Mouse (Mus musculus): ENCODE results near the gene Tmtc2. TPM values are rescaled to one million over a fixed set of nuclear protein-coding genes. Genes with fewer than 3 reads are reported as not detected.

Tmtc2 gene
- polyA plus RNA-seq (2014; fragmentation: Nextera tagmentation; extraction: Ambion mirVana) = 2.8 and 3.5 TPM in 2 replicates

DNA sequence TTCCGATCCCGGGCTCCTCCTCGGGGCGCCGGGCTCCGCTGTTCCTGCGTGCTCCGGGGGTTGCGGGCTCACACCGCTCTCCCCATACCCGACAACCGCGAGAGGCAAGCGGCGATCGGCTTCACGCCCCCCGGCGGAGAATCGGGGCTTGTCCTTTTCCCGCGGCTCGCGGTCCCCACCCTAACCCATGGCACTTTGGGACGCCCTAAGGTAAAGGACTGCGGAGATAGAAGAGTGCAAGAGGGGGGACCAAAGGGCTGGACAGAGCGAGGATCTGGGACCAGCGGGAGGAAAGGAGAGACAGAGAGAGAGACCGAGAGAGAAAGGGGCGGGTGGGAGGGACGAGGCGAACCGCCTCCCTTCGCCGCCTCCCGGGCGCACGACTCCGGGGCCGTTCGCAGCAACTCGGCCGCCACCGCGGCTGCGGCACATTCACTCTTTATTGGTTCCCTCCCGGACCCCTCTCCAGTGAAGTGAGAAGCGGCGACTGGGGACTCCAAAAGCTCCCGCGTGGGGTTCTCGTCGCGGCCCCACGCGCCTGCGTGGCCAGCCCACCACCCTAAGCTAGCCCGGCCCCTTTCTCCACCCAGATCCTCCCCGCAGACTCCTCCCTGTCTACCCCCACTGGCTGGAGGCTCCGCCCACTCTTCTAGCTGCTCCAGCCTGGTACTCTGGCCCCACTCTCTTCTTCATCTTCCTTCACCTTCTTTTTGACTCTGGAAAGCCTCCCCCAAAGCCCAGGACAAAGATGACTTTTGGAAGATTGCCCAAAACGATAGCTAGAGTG is at the start of gene Tmtc2:
Gene Tmtc2 (minus strand): TSS at position 544 of the 787 bp plus-strand sequence.
- under 1% methylated on average over 49 of the region's 61 CpGs for WGBS
- peak within 1 kb of the TSS; percentile 30 for H3K27ac ChIP-seq (ENCODE audit: low read depth, low read length)

DNA sequence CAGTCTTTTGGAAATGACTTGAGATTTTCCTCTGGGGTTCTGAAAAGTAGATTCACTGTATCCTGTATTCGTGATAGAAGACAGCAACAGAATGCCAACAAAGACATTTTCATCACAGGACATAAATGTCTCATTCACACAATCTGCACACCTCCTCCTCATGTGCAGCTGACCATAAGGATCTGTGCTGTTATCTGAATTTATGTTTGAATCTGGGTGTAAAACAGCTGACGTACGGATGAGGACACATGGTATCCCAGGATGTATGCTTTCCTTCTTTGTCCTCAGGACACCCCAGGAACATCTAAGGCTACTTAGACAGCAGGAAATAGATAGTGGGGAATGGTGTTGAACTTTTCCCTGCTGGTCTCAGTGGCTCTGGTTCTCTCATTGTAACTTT is 37.9 kb upstream of the Tmtc2 start:
- ATAC-seq (replicated peaks; ENCODE audit: low FRiP score) (no peak), DNase-seq (ENCODE audit: low spot score) (no peak)
- no peaks in the 10 kb centered on the region for H3K9me3 ChIP-seq (ENCODE audit: control insufficient read depth, low read length)
- H3K27me3 ChIP-seq (replicated peaks; ENCODE audit: control insufficient read depth, insufficient read depth, low read length) = no peaks in the 10 kb centered on the region
- no peak overlapping the region for H3K4me3 ChIP-seq (ENCODE audit: low read depth, low read length)
- 84% methylated on average over 3 of the region's 3 CpGs for WGBS
- no peak overlapping the region for H3K9ac ChIP-seq (ENCODE audit: low read depth, low read length)
- no peak overlapping the region for H3K4me2 ChIP-seq
- no peak overlapping the region for H3K27ac ChIP-seq (ENCODE audit: low read depth, low read length)
- no peaks in the 10 kb centered on the region for H3K4me1 ChIP-seq (replicated peaks; ENCODE audit: control insufficient read depth, insufficient read depth, low read length)
- H3K36me3 ChIP-seq (ENCODE audit: control insufficient read depth, insufficient read depth, low read length) = no peaks in the 10 kb centered on the region

More for the DNA sequence above, at the start of gene Tmtc2:
- no peaks in the 10 kb centered on the region for H3K27me3 ChIP-seq (replicated peaks; ENCODE audit: control insufficient read depth, insufficient read depth, low read length)
- no peaks in the 10 kb centered on the region for H3K36me3 ChIP-seq (ENCODE audit: control insufficient read depth, insufficient read depth, low read length)
- DNase-seq (ENCODE audit: low spot score) = peak; percentile 88
- no peaks in the 10 kb centered on the region for H3K9me3 ChIP-seq (ENCODE audit: control insufficient read depth, low read length)
- peak; percentile 96 for ATAC-seq (replicated peaks; ENCODE audit: low FRiP score)
- H3K4me2 ChIP-seq = peak within 1 kb of the TSS; percentile 85
- H3K9ac ChIP-seq (ENCODE audit: low read depth, low read length) = peak within 1 kb of the TSS; percentile 68
- peak within 1 kb of the TSS; percentile 80 for H3K4me3 ChIP-seq (ENCODE audit: low read depth, low read length)
- H3K4me1 ChIP-seq (replicated peaks; ENCODE audit: control insufficient read depth, insufficient read depth, low read length) = no peaks in the 10 kb centered on the region

DNA sequence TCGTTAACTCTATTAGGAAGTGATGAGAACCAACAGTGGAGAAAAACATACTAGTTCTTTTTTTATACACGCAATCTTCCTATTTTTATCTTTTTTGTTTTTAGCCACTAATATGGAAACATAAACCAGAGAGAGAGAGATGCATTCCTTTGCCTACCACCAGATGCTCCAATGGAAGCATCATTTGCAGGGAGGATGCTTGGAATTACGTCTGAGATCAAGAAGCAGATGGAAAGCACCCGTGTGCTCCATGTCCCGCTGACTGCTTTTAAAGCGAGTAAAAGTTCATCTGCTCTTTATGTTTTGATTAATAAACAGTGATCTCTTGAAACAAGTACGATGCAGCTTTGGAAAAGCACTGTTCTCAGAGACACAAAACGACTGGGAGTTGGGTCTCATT is 24.6 kb upstream of the Tmtc2 start:
- H3K36me3 ChIP-seq (ENCODE audit: control insufficient read depth, insufficient read depth, low read length) = no peaks in the 10 kb centered on the region
- no peaks in the 10 kb centered on the region for H3K4me1 ChIP-seq (replicated peaks; ENCODE audit: control insufficient read depth, insufficient read depth, low read length)
- H3K27ac ChIP-seq (ENCODE audit: low read depth, low read length) = no peak overlapping the region
- ATAC-seq (replicated peaks; ENCODE audit: low FRiP score) (no peak), DNase-seq (ENCODE audit: low spot score) (no peak)
- WGBS = 83% methylated on average over 8 of the region's 8 CpGs
- H3K9ac ChIP-seq (ENCODE audit: low read depth, low read length) = no peak overlapping the region
- no peak overlapping the region for H3K4me3 ChIP-seq (ENCODE audit: low read depth, low read length)
- H3K27me3 ChIP-seq (replicated peaks; ENCODE audit: control insufficient read depth, insufficient read depth, low read length) = no peaks in the 10 kb centered on the region
- H3K9me3 ChIP-seq (ENCODE audit: control insufficient read depth, low read length) = no peaks in the 10 kb centered on the region
- H3K4me2 ChIP-seq = no peak overlapping the region

DNA sequence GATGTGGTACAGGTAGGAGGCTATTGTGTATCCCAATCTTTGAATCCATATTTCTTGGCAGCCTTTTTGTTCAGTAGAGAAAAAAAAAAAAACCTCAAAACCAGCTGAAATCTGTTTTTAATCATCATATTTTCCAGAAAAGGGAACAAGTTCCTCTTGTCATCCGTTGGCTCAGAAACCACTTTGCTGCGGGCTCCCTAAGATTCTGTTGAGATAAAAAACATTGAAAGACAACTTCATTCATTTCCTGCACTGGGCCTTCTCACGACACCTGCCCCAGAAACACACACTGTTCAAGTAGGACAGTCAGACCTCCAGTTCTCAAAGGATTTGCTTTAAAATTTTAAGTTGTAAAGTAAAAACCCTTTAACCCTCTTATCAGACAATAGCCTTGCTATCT is 23.0 kb upstream of the Tmtc2 start:
- Histone ChIP-seq H3K9me3 (ENCODE audit: control insufficient read depth, low read length) (no peaks in the 10 kb centered on the region), H3K36me3 (ENCODE audit: control insufficient read depth, insufficient read depth, low read length) (no peaks in the 10 kb centered on the region), H3K9ac (ENCODE audit: low read depth, low read length) (no peak overlapping the region), H3K4me2 (no peak overlapping the region), H3K27ac (ENCODE audit: low read depth, low read length) (no peak overlapping the region), H3K4me3 (ENCODE audit: low read depth, low read length) (no peak overlapping the region), H3K27me3 (replicated peaks; ENCODE audit: control insufficient read depth, insufficient read depth, low read length) (no peaks in the 10 kb centered on the region), H3K4me1 (replicated peaks; ENCODE audit: control insufficient read depth, insufficient read depth, low read length) (no peaks in the 10 kb centered on the region)
- DNase-seq (ENCODE audit: low spot score) = no peak
- WGBS = 39% methylated on average over 3 of the region's 3 CpGs
- ATAC-seq (replicated peaks; ENCODE audit: low FRiP score) = no peak

DNA sequence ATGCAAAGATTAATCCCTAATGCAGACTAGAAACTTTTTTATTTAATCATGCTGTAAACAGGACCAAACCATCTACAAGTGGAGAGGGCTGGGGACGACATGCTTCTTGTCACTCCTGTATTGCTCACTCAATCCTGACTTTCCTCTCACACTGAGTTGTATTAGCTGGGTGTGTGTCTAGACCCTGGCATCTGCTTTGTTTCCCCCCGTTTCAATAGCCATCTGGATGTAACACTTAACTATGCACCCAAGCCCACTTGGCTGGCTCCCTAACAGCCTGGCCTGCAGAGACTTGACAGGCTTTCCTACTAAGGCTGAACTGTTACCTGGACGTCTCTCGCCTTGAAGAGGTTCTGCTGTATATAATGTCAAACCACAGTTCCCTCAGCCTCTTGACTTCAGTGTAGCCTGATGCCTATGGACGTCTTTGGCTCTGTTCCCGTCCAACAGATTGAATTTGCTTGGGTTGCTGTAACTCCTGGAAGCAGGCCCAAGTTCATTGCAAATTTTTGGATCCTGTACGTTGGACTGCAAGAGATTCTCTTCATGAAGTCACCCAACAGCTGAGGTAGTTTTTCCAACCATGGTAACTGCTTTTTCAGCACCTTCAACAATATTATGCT is 21.3 kb upstream of the Tmtc2 start:
- H3K36me3 ChIP-seq (ENCODE audit: control insufficient read depth, insufficient read depth, low read length) = no peaks in the 10 kb centered on the region
- H3K9ac ChIP-seq (ENCODE audit: low read depth, low read length) = no peak overlapping the region
- WGBS = 78% methylated on average over 7 of the region's 7 CpGs
- no peaks in the 10 kb centered on the region for H3K9me3 ChIP-seq (ENCODE audit: control insufficient read depth, low read length)
- ATAC-seq (replicated peaks; ENCODE audit: low FRiP score) (no peak), DNase-seq (ENCODE audit: low spot score) (no peak)
- H3K4me1 ChIP-seq (replicated peaks; ENCODE audit: control insufficient read depth, insufficient read depth, low read length) = no peaks in the 10 kb centered on the region
- H3K27me3 ChIP-seq (replicated peaks; ENCODE audit: control insufficient read depth, insufficient read depth, low read length) = no peaks in the 10 kb centered on the region
- H3K4me2 ChIP-seq = no peak overlapping the region
- no peak overlapping the region for H3K4me3 ChIP-seq (ENCODE audit: low read depth, low read length)
- no peak overlapping the region for H3K27ac ChIP-seq (ENCODE audit: low read depth, low read length)

DNA sequence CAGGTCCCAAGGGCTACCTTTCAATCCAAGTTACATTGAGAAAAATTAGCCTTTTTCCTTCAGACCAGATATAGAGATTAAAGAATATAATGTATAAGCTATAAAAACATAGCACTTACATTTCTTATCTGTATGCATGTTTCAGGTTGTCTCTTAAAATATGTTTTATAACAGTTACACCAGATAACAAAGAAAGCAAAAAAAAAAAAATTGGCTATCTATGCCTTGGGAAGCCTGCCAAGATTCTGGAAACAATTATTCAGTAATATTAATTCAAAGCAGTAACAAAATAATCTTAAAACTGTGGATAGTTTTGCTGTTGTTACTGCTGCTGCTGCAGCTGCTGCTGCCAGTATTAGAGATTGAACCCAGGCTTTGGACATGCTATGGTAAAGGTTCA is 13.9 kb upstream of the Tmtc2 start:
- no peaks in the 10 kb centered on the region for H3K36me3 ChIP-seq (ENCODE audit: control insufficient read depth, insufficient read depth, low read length)
- no peak overlapping the region for H3K4me2 ChIP-seq
- no peaks in the 10 kb centered on the region for H3K9me3 ChIP-seq (ENCODE audit: control insufficient read depth, low read length)
- no peak overlapping the region for H3K27ac ChIP-seq (ENCODE audit: low read depth, low read length)
- no peak overlapping the region for H3K9ac ChIP-seq (ENCODE audit: low read depth, low read length)
- H3K27me3 ChIP-seq (replicated peaks; ENCODE audit: control insufficient read depth, insufficient read depth, low read length) = no peaks in the 10 kb centered on the region
- ATAC-seq (replicated peaks; ENCODE audit: low FRiP score) (no peak), DNase-seq (ENCODE audit: low spot score) (no peak)
- no peak overlapping the region for H3K4me3 ChIP-seq (ENCODE audit: low read depth, low read length)
- no peaks in the 10 kb centered on the region for H3K4me1 ChIP-seq (replicated peaks; ENCODE audit: control insufficient read depth, insufficient read depth, low read length)

DNA sequence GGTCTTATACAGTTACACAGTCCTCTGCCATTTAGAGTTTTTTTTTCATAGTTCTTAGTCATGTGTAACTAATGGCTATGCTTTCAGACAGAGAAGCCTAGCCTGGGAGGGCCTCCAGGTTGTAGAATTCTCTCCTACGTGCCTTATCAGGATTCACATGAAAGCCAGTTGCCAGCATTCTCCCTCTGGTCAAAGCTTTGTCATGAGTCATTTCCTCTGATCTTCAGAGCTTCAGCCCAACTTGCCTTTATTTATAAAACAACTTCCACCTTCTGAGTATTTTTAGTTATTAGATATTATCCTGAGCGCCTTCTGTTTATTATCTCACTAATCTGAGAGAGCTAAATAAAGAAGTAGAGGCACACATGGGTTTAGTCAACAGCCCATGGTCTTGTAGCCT is 5.1 kb upstream of the Tmtc2 start:
- H3K4me1 ChIP-seq (replicated peaks; ENCODE audit: control insufficient read depth, insufficient read depth, low read length) = no peaks in the 10 kb centered on the region
- no peak overlapping the region for H3K27ac ChIP-seq (ENCODE audit: low read depth, low read length)
- 24% methylated on average over 2 of the region's 2 CpGs for WGBS
- no peak for ATAC-seq (replicated peaks; ENCODE audit: low FRiP score)
- no peaks in the 10 kb centered on the region for H3K36me3 ChIP-seq (ENCODE audit: control insufficient read depth, insufficient read depth, low read length)
- no peaks in the 10 kb centered on the region for H3K9me3 ChIP-seq (ENCODE audit: control insufficient read depth, low read length)
- no peak overlapping the region for H3K4me2 ChIP-seq
- DNase-seq (ENCODE audit: low spot score) = no peak
- no peak overlapping the region for H3K9ac ChIP-seq (ENCODE audit: low read depth, low read length)
- no peak overlapping the region for H3K4me3 ChIP-seq (ENCODE audit: low read depth, low read length)
- no peaks in the 10 kb centered on the region for H3K27me3 ChIP-seq (replicated peaks; ENCODE audit: control insufficient read depth, insufficient read depth, low read length)

DNA sequence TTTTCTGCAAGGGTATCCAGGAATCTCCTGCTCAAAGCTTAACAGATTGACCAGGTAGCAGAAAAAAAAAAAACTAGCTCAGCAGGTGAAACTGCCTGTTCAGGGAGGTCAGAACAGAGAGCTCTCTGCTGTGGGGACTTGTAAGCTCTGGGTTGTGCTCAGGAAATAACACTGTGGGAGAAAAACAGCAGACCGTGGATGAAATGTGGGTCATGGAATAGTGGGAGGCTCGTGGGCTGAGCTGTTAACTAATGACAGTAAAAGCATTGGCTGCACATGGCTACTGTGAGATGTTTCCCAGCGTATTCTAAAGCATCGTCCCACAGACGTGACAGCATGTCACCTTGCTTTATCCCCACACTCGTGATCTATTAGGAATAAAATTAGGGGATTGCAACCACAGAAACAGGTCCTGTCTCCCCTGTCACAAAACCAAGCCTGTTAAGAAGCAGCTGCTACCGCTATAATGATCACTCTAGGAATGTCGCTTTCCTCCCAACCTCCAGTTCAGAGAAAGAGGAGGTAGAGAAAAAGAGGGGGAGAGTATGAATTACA is 4.1 kb upstream of the Tmtc2 start:
- no peaks in the 10 kb centered on the region for H3K9me3 ChIP-seq (ENCODE audit: control insufficient read depth, low read length)
- no peak overlapping the region for H3K27ac ChIP-seq (ENCODE audit: low read depth, low read length)
- H3K36me3 ChIP-seq (ENCODE audit: control insufficient read depth, insufficient read depth, low read length) = no peaks in the 10 kb centered on the region
- DNase-seq (ENCODE audit: low spot score) = no peak
- no peaks in the 10 kb centered on the region for H3K4me1 ChIP-seq (replicated peaks; ENCODE audit: control insufficient read depth, insufficient read depth, low read length)
- no peaks in the 10 kb centered on the region for H3K27me3 ChIP-seq (replicated peaks; ENCODE audit: control insufficient read depth, insufficient read depth, low read length)
- H3K4me3 ChIP-seq (ENCODE audit: low read depth, low read length) = no peak overlapping the region
- H3K4me2 ChIP-seq = no peak overlapping the region
- H3K9ac ChIP-seq (ENCODE audit: low read depth, low read length) = no peak overlapping the region
- 56% methylated on average over 8 of the region's 8 CpGs for WGBS
- ATAC-seq (replicated peaks; ENCODE audit: low FRiP score) = no peak
